Mouse (Mus musculus) CH12.LX (cell line): ENCODE measurements at regions not wholly inside any gene's neighbourhood (a gene's known extent, or its start where the extent isn't known, plus 50 kb on each side); places are given as distances from the start of the nearest gene placed in this dataset.

Experiments used
- DNase-seq: peaks from one replicate; pipeline ENCODE4 v3.0.0-alpha.2; 2013; ENCODE audit errors: extremely low read depth
- H3K27ac ChIP-seq: 2 replicates; pipeline ENCODE4 v1.5.1; 2012; ENCODE audit warnings: low read depth, mild to moderate bottlenecking, control low read depth, moderate library complexity; ENCODE audit not compliant: insufficient read depth
- H3K27me3 ChIP-seq: replicated peaks from 2 replicates; pipeline ENCODE3; 2012; ENCODE audit warnings: inconsistent platforms
- H3K36me3 ChIP-seq, 2 experiments: replicated peaks in 1 of 2; 2 replicates each; pipeline versions ENCODE3 to v1.6.1; 2012; ENCODE audit warnings: inconsistent platforms in 1 of 2, low read length in 1 of 2, mild to moderate bottlenecking in 1 of 2, mixed read lengths in 1 of 2, moderate library complexity in 1 of 2; ENCODE audit not compliant: control insufficient read depth in 1 of 2, insufficient read depth in 1 of 2
- H3K4me1 ChIP-seq, 2 experiments: 2 replicates each; pipeline ENCODE4 v1.6.1; 2012; ENCODE audit warnings: inconsistent platforms in 1 of 2, moderate library complexity in 1 of 2; ENCODE audit not compliant: insufficient read depth in 2 of 2, control insufficient read depth in 1 of 2
- H3K4me2 ChIP-seq: 2 replicates; pipeline ENCODE4 v1.6.1; 2012; ENCODE audit warnings: low read depth, mild to moderate bottlenecking, control low read depth; ENCODE audit not compliant: poor library complexity, insufficient read depth, severe bottlenecking
- H3K4me3 ChIP-seq, 3 experiments: fragments of 150-350 bp in 1 of 3; sonication (generic) in 1 of 3; replicated peaks in 1 of 3; 2 replicates each; pipeline versions ENCODE3 to v1.5.1; 2011 to 2012; ENCODE audit warnings: low read depth in 2 of 3, low read length in 2 of 3, mild to moderate bottlenecking in 2 of 3, moderate library complexity in 2 of 3, control low read depth in 1 of 3, improper control_type of control experiment in 1 of 3, inconsistent platforms in 1 of 3, mixed read lengths in 1 of 3; ENCODE audit not compliant: poor library complexity in 1 of 3
- H3K79me2 ChIP-seq: replicated peaks from 2 replicates; pipeline ENCODE4 v1.6.1; 2012; ENCODE audit warnings: mild to moderate bottlenecking, moderate library complexity; ENCODE audit not compliant: control insufficient read depth, poor library complexity, insufficient read depth, severe bottlenecking; ENCODE audit errors: extremely low read depth
- H3K9ac ChIP-seq: 2 replicates; pipeline ENCODE4 v1.6.1; 2012; ENCODE audit warnings: low read depth, mild to moderate bottlenecking, control low read depth, moderate library complexity; ENCODE audit not compliant: insufficient read depth
- H3K9me3 ChIP-seq: replicated peaks from 2 replicates; pipeline ENCODE3; 2012; ENCODE audit warnings: low read length, inconsistent platforms, mixed read lengths
- CTCF ChIP-seq, 2 experiments: IDR thresholded peaks in 1 of 2; conservative IDR thresholded peaks in 1 of 2; 2 replicates each; pipeline ENCODE4 v1.5.1; 2011 to 2012; ENCODE audit warnings: low read depth in 2 of 2, low read length in 2 of 2, improper control_type of control experiment in 1 of 2, inconsistent platforms in 1 of 2, mild to moderate bottlenecking in 1 of 2, moderate library complexity in 1 of 2
- E2F4 ChIP-seq: IDR thresholded peaks from 2 replicates; pipeline ENCODE4 v1.6.1; 2011; ENCODE audit warnings: low read depth, low read length, improper control_type of control experiment; ENCODE audit not compliant: insufficient replicate concordance
- EP300 ChIP-seq: IDR thresholded peaks from 2 replicates; pipeline ENCODE4 v1.6.1; 2011; ENCODE audit warnings: low read length, improper control_type of control experiment
- ETS1 ChIP-seq: conservative IDR thresholded peaks from 2 replicates; pipeline ENCODE4 v1.6.1; 2012; ENCODE audit warnings: low read depth, mild to moderate bottlenecking, inconsistent platforms, low read length, improper control_type of control experiment, moderate library complexity
- GABPA ChIP-seq: IDR thresholded peaks from 2 replicates; pipeline ENCODE4 v1.6.1; 2012; ENCODE audit warnings: low read depth, low read length, improper control_type of control experiment, inconsistent platforms; ENCODE audit not compliant: insufficient replicate concordance
- JUN ChIP-seq: IDR thresholded peaks from 2 replicates; pipeline ENCODE4 v1.6.1; 2011; ENCODE audit warnings: low read depth, mild to moderate bottlenecking, low read length, improper control_type of control experiment, moderate library complexity; ENCODE audit not compliant: insufficient read depth
- KAT2A ChIP-seq: IDR thresholded peaks from 2 replicates; pipeline ENCODE4 v1.6.1; 2012; ENCODE audit warnings: low read length, improper control_type of control experiment, inconsistent platforms; ENCODE audit not compliant: insufficient replicate concordance
- MAX ChIP-seq: IDR thresholded peaks from 2 replicates; pipeline ENCODE4 v1.6.1; 2011; ENCODE audit warnings: low read length, improper control_type of control experiment
- MAZ ChIP-seq: IDR thresholded peaks from 2 replicates; pipeline ENCODE4 v1.6.1; 2012; ENCODE audit warnings: low read depth, mild to moderate bottlenecking, inconsistent platforms, low read length, improper control_type of control experiment, moderate library complexity
- MYC ChIP-seq: IDR thresholded peaks from 2 replicates; pipeline ENCODE4 v1.6.1; 2011; ENCODE audit warnings: low read depth, mild to moderate bottlenecking, improper control_type of control experiment, low read length
- NELFE ChIP-seq: IDR thresholded peaks from 2 replicates; pipeline ENCODE4 v1.6.1; 2011; ENCODE audit warnings: low read depth, low read length, improper control_type of control experiment
- PAX5 ChIP-seq: IDR thresholded peaks from 2 replicates; pipeline ENCODE4 v1.6.1; 2012; ENCODE audit warnings: low read length, inconsistent platforms, mixed read lengths
- POLR2AphosphoS2 ChIP-seq: IDR thresholded peaks from 2 replicates; pipeline ENCODE4 v1.6.1; 2011; ENCODE audit warnings: low read depth, low read length, improper control_type of control experiment
- RAD21 ChIP-seq: IDR thresholded peaks from 2 replicates; pipeline ENCODE4 v1.6.1; 2011; ENCODE audit warnings: low read depth, mild to moderate bottlenecking, low read length, improper control_type of control experiment, moderate library complexity
- SIN3A ChIP-seq: IDR thresholded peaks from 2 replicates; pipeline ENCODE4 v1.6.1; 2012; ENCODE audit warnings: low read length, improper control_type of control experiment, inconsistent platforms
- SMC3 ChIP-seq: IDR thresholded peaks from 2 replicates; pipeline ENCODE4 v1.6.1; 2011; ENCODE audit warnings: low read depth, low read length, improper control_type of control experiment
- TCF12 ChIP-seq: IDR thresholded peaks from 2 replicates; pipeline ENCODE4 v1.6.1; 2014; ENCODE audit warnings: low read depth, mild to moderate bottlenecking, inconsistent platforms, low read length, improper control_type of control experiment
- USF1 ChIP-seq: IDR thresholded peaks from 2 replicates; pipeline ENCODE4 v1.6.1; 2014; ENCODE audit warnings: low read depth, mild to moderate bottlenecking, inconsistent platforms, low read length, improper control_type of control experiment
- USF2 ChIP-seq: conservative IDR thresholded peaks from 2 replicates; pipeline ENCODE4 v1.6.1; 2011; ENCODE audit warnings: low read depth, low read length, improper control_type of control experiment
- ZKSCAN1 ChIP-seq: IDR thresholded peaks from 2 replicates; pipeline ENCODE4 v1.6.1; 2012; ENCODE audit warnings: low read depth, inconsistent platforms, low read length, improper control_type of control experiment, borderline replicate concordance
- ZMIZ1 ChIP-seq: IDR thresholded peaks from 2 replicates; pipeline ENCODE4 v1.6.1; 2012; ENCODE audit warnings: low read depth, mild to moderate bottlenecking, inconsistent platforms, low read length, improper control_type of control experiment
- ZNF384 ChIP-seq: IDR thresholded peaks from 2 replicates; pipeline ENCODE4 v1.6.1; 2012; ENCODE audit warnings: low read depth, low read length, improper control_type of control experiment, inconsistent platforms
- dilution Hi-C: fragments of 300-500 bp; cut with MboI; formaldehyde crosslinking; loops from 2 replicates; pipeline ENCODE4 v1.14.3; 2020; ENCODE audit warnings: low sequenced_read_pairs; ENCODE audit not compliant: extremely low pct_unique_long_range_greater_than_20kb, extremely low pct_ligation_motif_present
- in situ Hi-C: fragments of 300-500 bp; cut with MboI; formaldehyde crosslinking; loops from 3 replicates; pipeline ENCODE4 v1.14.3; 2019; ENCODE audit warnings: low sequenced_read_pairs, low pct_ligation_motif_present, low pct_unique_long_range_greater_than_20kb, mixed read lengths

DNA sequence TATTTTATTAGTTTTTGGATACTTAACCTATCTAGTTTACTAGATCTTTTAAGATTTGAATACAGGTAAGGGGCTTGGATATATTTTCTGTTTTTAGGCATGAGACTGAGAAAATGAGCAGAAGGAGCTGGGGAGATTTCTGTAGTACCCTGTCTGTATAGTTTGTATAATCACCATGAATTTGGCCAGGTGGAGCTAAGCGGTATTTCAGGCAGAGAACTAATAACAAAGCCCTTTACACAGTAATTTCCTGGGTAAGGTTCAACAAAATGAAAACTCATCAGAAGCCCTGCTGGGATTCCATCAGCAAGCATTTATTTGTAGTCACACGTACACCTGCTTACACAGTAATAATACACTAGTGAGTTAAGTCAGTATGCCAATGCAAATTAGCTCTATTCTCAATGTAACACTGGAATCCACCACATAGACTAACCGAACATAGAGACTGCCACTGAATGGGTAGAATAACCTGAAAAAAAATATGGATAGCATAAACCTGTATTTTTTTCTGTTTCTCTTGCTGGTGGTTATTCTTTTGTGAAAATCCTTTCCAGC lies 1036.9 kb downstream of the Robo2 start:
- Histone ChIP-seq H3K27ac (no peak overlapping the region), H3K4me3 (no peak overlapping the region)

DNA sequence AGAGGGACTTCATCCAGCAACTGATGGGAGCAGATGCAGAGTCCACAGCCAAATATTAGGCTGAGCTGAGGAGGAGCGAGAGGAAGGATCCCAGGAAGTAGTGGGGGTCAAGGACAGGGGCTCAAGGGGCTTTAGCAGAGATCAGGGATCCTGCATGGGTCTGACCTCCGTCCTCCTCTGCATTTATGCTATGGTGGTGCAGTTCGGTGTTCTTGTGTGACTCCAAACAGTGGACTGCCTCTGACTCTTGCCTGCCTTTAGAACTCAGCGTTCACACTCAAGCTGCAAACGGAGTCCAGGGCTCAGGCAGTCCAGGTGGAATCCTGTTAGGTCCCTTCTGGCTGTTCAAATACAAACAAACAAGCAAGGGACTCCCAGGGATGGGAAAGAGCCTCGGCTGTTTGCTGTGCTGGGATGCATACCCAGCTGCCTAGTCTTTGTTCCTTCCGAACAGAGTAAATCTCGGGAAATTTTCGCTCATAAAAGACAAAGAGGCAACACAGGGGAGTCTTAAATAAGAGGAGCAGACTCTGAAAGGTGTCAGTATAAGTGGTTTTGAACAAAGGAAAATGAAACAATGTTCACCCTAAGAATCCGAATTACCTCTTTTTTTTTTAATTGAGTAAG lies 1042.9 kb downstream of the Robo2 start:
- in situ Hi-C loops: no loop called here
- dilution Hi-C loops: no loop called here
- Histone ChIP-seq H3K36me3 (no peaks in the 10 kb centered on the region), H3K4me1 (no peaks in the 10 kb centered on the region), H3K27ac (no peak overlapping the region), H3K4me3 (no peak overlapping the region), H3K9ac (no peak overlapping the region), H3K27me3 (no peaks in the 10 kb centered on the region), H3K4me2 (no peak overlapping the region), H3K79me2 (no peaks in the 10 kb centered on the region), H3K9me3 (peaks cover 66% of the 10 kb centered on the region)
- DNase-seq: no peak
- TF ChIP-seq JUN (no peak), TCF12 (no peak), EP300 (no peak), NELFE (no peak), USF1 (no peak), KAT2A (no peak)
- TF ChIP-seq, all 38 proteins: peak for 0

More for the DNA sequence above, 1036.9 kb downstream of the Robo2 start:
- H3K4me1 ChIP-seq: no peaks in the 10 kb centered on the region
- H3K36me3 ChIP-seq: no peaks in the 10 kb centered on the region
- dilution Hi-C loops (no loop called here), in situ Hi-C loops (no loop called here)
- peaks cover 59% of the 10 kb centered on the region for H3K9me3 ChIP-seq
- no peak for DNase-seq
- no peak overlapping the region for H3K4me2 ChIP-seq
- no peak for TF ChIP-seq POLR2AphosphoS2
- no peak for TF ChIP-seq SIN3A
- TF ChIP-seq SMC3: no peak
- no peak for TF ChIP-seq MYC
- no peak for TF ChIP-seq USF2
- no peak for TF ChIP-seq ZMIZ1
- no peak for TF ChIP-seq ZKSCAN1
- no peak for TF ChIP-seq NELFE
- no peak for TF ChIP-seq GABPA
- TF ChIP-seq MAZ: no peak
- TF ChIP-seq E2F4: no peak
- TF ChIP-seq USF1: no peak
- TF ChIP-seq ETS1: no peak
- TF ChIP-seq KAT2A: no peak
- no peak for TF ChIP-seq JUN
- no peak for TF ChIP-seq CTCF (conservative IDR thresholded peaks at IDR 0.05 in 1 of 2, IDR thresholded peaks at IDR 0.05 in 1 of 2; ENCODE audit: low read depth in 2 of 2, low read length in 2 of 2)
- no peak for TF ChIP-seq RAD21
- no peak for TF ChIP-seq ZNF384
- no peak for TF ChIP-seq PAX5
- no peak for TF ChIP-seq MAX
- H3K79me2 ChIP-seq: no peaks in the 10 kb centered on the region
- no peaks in the 10 kb centered on the region for H3K27me3 ChIP-seq
- no peak overlapping the region for H3K9ac ChIP-seq
